Comparison of ENCODE assay signal across 11 mouse cellular contexts in genomic region chrX:60718156-60718769, GRCm38 (mm10).
A peak's percentile ranks its signal among the peaks of the same experiment; 100 is the strongest.
DNase-seq lines count a peak whose midpoint lies in the region; ATAC-seq and TF ChIP-seq lines count a peak whose summit lies in the region.
"Had no signal": no experiment of that assay in that cellular context is flagged by ENCODE, and none has a peak within 500 bp of the region (broad histone marks: within the 10 kb centered on the region; RNA-seq: fewer than 3 reads in every experiment).

No protein-coding gene starts in this region.

- TF ChIP-seq POLR2A in heart, adult 2 months (IDR thresholded peaks at IDR 0.05; ENCODE audit: insufficient read depth, low read depth, low read length): no peak

- H3K9me3 ChIP-seq in heart, embryonic 11.5 days (replicated peaks; ENCODE audit: control insufficient read depth, low read length): no peaks in the 10 kb centered on the region
- H3K9me3 ChIP-seq in forebrain, embryonic 10.5 days: no peaks in the 10 kb centered on the region
- H3K9me3 ChIP-seq in limb, embryonic 11.5 days (ENCODE audit: control insufficient read depth, low read length): no peaks in the 10 kb centered on the region
- H3K9me3 ChIP-seq: megakaryocyte, embryonic 14.5 days had no signal

- no peak for ATAC-seq in heart, embryonic 11.5 days (replicated peaks; ENCODE audit: insufficient number of reproducible peaks, low FRiP score, low TSS enrichment)
- ATAC-seq in limb, embryonic 11.5 days (ENCODE audit: insufficient number of reproducible peaks, low FRiP score, low TSS enrichment, low read depth): no peak

- 18% methylated on average over 11 of the region's 11 CpGs for WGBS in heart, embryonic 11.5 days (ENCODE audit: insufficient replicate concordance)
- 18% methylated on average over 11 of the region's 11 CpGs for WGBS in heart, adult 2 months
- WGBS in forebrain, embryonic 10.5 days: 13% methylated on average over 11 of the region's 11 CpGs
- 15% methylated on average over 11 of the region's 11 CpGs for WGBS in limb, embryonic 11.5 days

- intact Hi-C loops in heart, adult 2 months (cut with DNase I): no loop called here

- DNase-seq in heart, adult 2 months: no peak
- peak; percentile 46 for DNase-seq in A20 (ENCODE audit: low read depth, low spot score)
- DNase-seq in forebrain, embryonic 10.5 days (ENCODE audit: extremely low spot score, low spot score): no peak
- no peak for DNase-seq in limb, embryonic 11.5 days (ENCODE audit: low spot score)
- no peak for DNase-seq in frontal cortex, postnatal 25 days (ENCODE audit: low spot score in 2 of 2)
- no peak for DNase-seq in ovary, adult 18-20 months (ENCODE audit: low spot score)
- DNase-seq in cerebellum, adult 11-12 months: no peak
- DNase-seq: kidney, postnatal 10 days; right cerebral cortex, adult 18-20 months had no signal

- H3K4me3 ChIP-seq in heart, embryonic 11.5 days (ENCODE audit: low read depth, low read length): peak overlapping the region; percentile 22; the same call in 1 of the 2 replicates
- H3K4me3 ChIP-seq in heart, adult 2 months: no peak overlapping the region
- peak overlapping the region; percentile 30 for H3K4me3 ChIP-seq in forebrain, embryonic 10.5 days
- no peak overlapping the region for H3K4me3 ChIP-seq in limb, embryonic 11.5 days (ENCODE audit: low read depth, low read length)
- H3K4me3 ChIP-seq: megakaryocyte, embryonic 14.5 days had no signal

- H3K9ac ChIP-seq in heart, embryonic 11.5 days (ENCODE audit: low read depth, low read length): no peak overlapping the region
- H3K9ac ChIP-seq in heart, adult 2 months (ENCODE audit: low read depth, low read length): no peak overlapping the region
- no peak overlapping the region for H3K9ac ChIP-seq in limb, embryonic 11.5 days (ENCODE audit: low read length)

- peak overlapping the region; percentile 56 for H3K4me2 ChIP-seq in heart, embryonic 11.5 days
- peak overlapping the region; percentile 20; the same call in 1 of the 2 replicates for H3K4me2 ChIP-seq in limb, embryonic 11.5 days (ENCODE audit: low read depth, severe bottlenecking)

- no peaks in the 10 kb centered on the region for H3K36me3 ChIP-seq in heart, embryonic 11.5 days (ENCODE audit: control insufficient read depth, insufficient read depth, low read length)
- H3K36me3 ChIP-seq in heart, adult 2 months (ENCODE audit: control insufficient read depth, insufficient read depth, low read length): no peaks in the 10 kb centered on the region
- no peaks in the 10 kb centered on the region for H3K36me3 ChIP-seq in forebrain, embryonic 10.5 days (replicated peaks)
- no peaks in the 10 kb centered on the region for H3K36me3 ChIP-seq in limb, embryonic 11.5 days (ENCODE audit: control insufficient read depth, insufficient read depth, low read length)

- no peak for TF ChIP-seq CTCF in heart, adult 2 months (IDR thresholded peaks at IDR 0.05)

- no peaks in the 10 kb centered on the region for H3K27me3 ChIP-seq in heart, embryonic 11.5 days (ENCODE audit: control insufficient read depth, insufficient read depth, low read length)
- H3K27me3 ChIP-seq in heart, adult 2 months (ENCODE audit: control insufficient read depth, insufficient read depth, low read length): no peaks in the 10 kb centered on the region
- H3K27me3 ChIP-seq in forebrain, embryonic 10.5 days (ENCODE audit: poor library complexity, severe bottlenecking): peaks cover 10% of the 10 kb centered on the region
- H3K27me3 ChIP-seq in limb, embryonic 11.5 days (ENCODE audit: control insufficient read depth, insufficient read depth, low read length): no peaks in the 10 kb centered on the region

- no peaks in the 10 kb centered on the region for H3K79me2 ChIP-seq in heart, adult 2 months (replicated peaks; ENCODE audit: control insufficient read depth, insufficient read depth, low read length)

- no peak for TF ChIP-seq EP300 in heart, adult 2 months (IDR thresholded peaks at IDR 0.05; ENCODE audit: insufficient read depth, low read depth, low read length)

- H3K27ac ChIP-seq in heart, embryonic 11.5 days (ENCODE audit: low read depth, low read length): no peak overlapping the region
- H3K27ac ChIP-seq in heart, adult 2 months: no peak overlapping the region
- no peak overlapping the region for H3K27ac ChIP-seq in forebrain, embryonic 10.5 days
- H3K27ac ChIP-seq in limb, embryonic 11.5 days (replicated peaks; ENCODE audit: low read depth, low read length): no peak overlapping the region

- no peaks in the 10 kb centered on the region for H3K4me1 ChIP-seq in heart, embryonic 11.5 days (ENCODE audit: control insufficient read depth, insufficient read depth, low read length)
- H3K4me1 ChIP-seq in heart, adult 2 months (ENCODE audit: control insufficient read depth, insufficient read depth, low read length): no peaks in the 10 kb centered on the region
- peaks cover 25% of the 10 kb centered on the region for H3K4me1 ChIP-seq in forebrain, embryonic 10.5 days
- H3K4me1 ChIP-seq in limb, embryonic 11.5 days (ENCODE audit: control insufficient read depth, insufficient read depth, low read length): no peaks in the 10 kb centered on the region
- H3K4me1 ChIP-seq: megakaryocyte, embryonic 14.5 days had no signal

Comparison
In these comparisons a context has a peak if more than half of its experiments do, and no peak if none do; other contexts are left out.
1. H3K4me3 ChIP-seq: peak in heart, embryonic 11.5 days (single experiment) and forebrain, embryonic 10.5 days (single experiment); none in heart, adult 2 months (single experiment) and limb, embryonic 11.5 days (single experiment).